Mouse (Mus musculus) adrenal gland, adult (tissue): Measurements from ENCODE around the gene S100a1.

Experiments used
- DNase-seq, 2 experiments: peaks; one replicate each; pipeline ENCODE4 v3.0.0; 2022 to 2023; ENCODE audit warnings: low spot score in 1 of 2; ENCODE audit not compliant: inconsistent age in 2 of 2

Gene S100a1

GRCm38 (mm10) chr3:90513796-90514590, at the start of gene S100a1, which contains the start of gene S100a13:
TSS of gene S100a1 (minus strand) at chr3:90514392.
TSS of gene S100a13 (plus strand) at chr3:90514435.
- DNase-seq = peak; percentile 86 to 94

GRCm38 (mm10) chr3:90560008-90560628, 45.9 kb upstream of the S100a1 start, which contains the start of gene S100a3:
TSS of gene S100a3 (plus strand) at chr3:90560578.
- DNase-seq = no peak

GRCm38 (mm10) chr3:90555954-90556353, 41.8 kb upstream of the S100a1 start:
- DNase-seq = peak in 1 of 2 experiments; percentile 53

GRCm38 (mm10) chr3:90552231-90552630, 38.0 kb upstream of the S100a1 start:
- peak in 1 of 2 experiments; percentile 72 for DNase-seq

- DNase-seq = no peak
Observed at GRCm38 (mm10) chr3:90550421-90550790, 36.2 kb upstream of the S100a1 start.

GRCm38 (mm10) chr3:90549676-90550420, 35.7 kb upstream of the S100a1 start:
- DNase-seq = no peak

GRCm38 (mm10) chr3:90540904-90541303, 26.7 kb upstream of the S100a1 start:
- DNase-seq = peak; percentile 49 to 59

- no peak for DNase-seq
Observed at GRCm38 (mm10) chr3:90537905-90538296, 23.7 kb upstream of the S100a1 start.

- peak; percentile 76 to 90 for DNase-seq
Observed at GRCm38 (mm10) chr3:90537141-90537904, 23.1 kb upstream of the S100a1 start, which contains the start of gene S100a16. TSS of gene S100a16 (plus strand) at chr3:90537254.

- no peak for DNase-seq
Observed at GRCm38 (mm10) chr3:90535446-90535845, 21.3 kb upstream of the S100a1 start.

GRCm38 (mm10) chr3:90531713-90532112, 17.5 kb upstream of the S100a1 start:
- no peak for DNase-seq

GRCm38 (mm10) chr3:90527291-90527873, 13.2 kb upstream of the S100a1 start:
- DNase-seq = no peak

GRCm38 (mm10) chr3:90526580-90526979, 12.4 kb upstream of the S100a1 start, which contains the start of gene S100a14:
TSS of gene S100a14 (plus strand) at chr3:90526856.
- DNase-seq = no peak

- DNase-seq = no peak
Observed at GRCm38 (mm10) chr3:90526076-90526475, 11.9 kb upstream of the S100a1 start.

GRCm38 (mm10) chr3:90525421-90525820, 11.2 kb upstream of the S100a1 start:
- peak; percentile 49 to 83 for DNase-seq

- DNase-seq = no peak
Observed at GRCm38 (mm10) chr3:90517711-90518110, 3.5 kb upstream of the S100a1 start.

GRCm38 (mm10) chr3:90515789-90516188, 1.6 kb upstream of the S100a1 start:
- no peak for DNase-seq

- DNase-seq = peak in 1 of 2 experiments; percentile 42
Observed at GRCm38 (mm10) chr3:90515242-90515641, 1.1 kb upstream of the S100a1 start.

- DNase-seq = peak; percentile 80 to 90
Observed at GRCm38 (mm10) chr3:90514691-90515090, 499 bp upstream of the S100a1 start.

- no peak for DNase-seq
Observed at GRCm38 (mm10) chr3:90512948-90513642, 1.1 kb downstream of the S100a1 start.
